14 mouse cellular contexts compared by ENCODE assay signal in the genomic region with DNA sequence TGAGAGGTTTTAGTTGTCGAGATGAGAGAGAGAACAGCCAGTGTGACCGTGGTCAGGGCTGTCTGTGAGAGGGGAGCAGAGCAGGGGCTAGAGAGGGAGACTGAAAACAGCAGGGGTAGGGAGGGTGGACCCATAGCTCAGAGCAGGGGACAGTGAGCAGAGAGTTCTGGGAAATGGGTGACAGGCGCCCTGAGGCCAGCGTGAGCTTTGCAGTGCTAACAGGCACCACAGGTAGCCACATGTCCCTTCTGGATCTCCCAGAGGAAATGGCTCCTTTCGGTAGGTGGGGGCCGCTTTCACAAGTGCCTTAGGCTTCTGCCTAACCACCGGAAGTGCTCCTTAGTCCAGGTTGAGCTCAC. TPM values are rescaled to one million over a fixed set of nuclear protein-coding genes. Genes with fewer than 3 reads are reported as not detected.
A peak's percentile ranks its signal among the peaks of the same experiment; 100 is the strongest.
DNase-seq lines count a peak whose midpoint lies in the region; ATAC-seq lines count a peak whose summit lies in the region.
"Had no signal": no experiment of that assay in that cellular context is flagged by ENCODE, and none has a peak within 500 bp of the region (broad histone marks: within the 10 kb centered on the region; RNA-seq: fewer than 3 reads in every experiment).

No protein-coding gene starts in this region.

- no peaks in the 10 kb centered on the region for H3K27me3 ChIP-seq in forebrain, embryonic 10.5 days (ENCODE audit: poor library complexity, severe bottlenecking)
- H3K27me3 ChIP-seq in forebrain, embryonic 15.5 days: no peaks in the 10 kb centered on the region
- no peaks in the 10 kb centered on the region for H3K27me3 ChIP-seq in midbrain, embryonic 10.5 days (ENCODE audit: low read depth, poor library complexity, severe bottlenecking)
- H3K27me3 ChIP-seq in midbrain, embryonic 11.5 days (ENCODE audit: control insufficient read depth, insufficient read depth, low read length): no peaks in the 10 kb centered on the region
- no peaks in the 10 kb centered on the region for H3K27me3 ChIP-seq in liver, embryonic 13.5 days
- H3K27me3 ChIP-seq: hindbrain, embryonic 12.5 days had no signal

- H3K4me2 ChIP-seq in forebrain, embryonic 15.5 days (replicated peaks): no peak overlapping the region
- H3K4me2 ChIP-seq in midbrain, embryonic 11.5 days: no peak overlapping the region
- peak overlapping the region; percentile 48 for H3K4me2 ChIP-seq in liver, embryonic 13.5 days
- H3K4me2 ChIP-seq: hindbrain, embryonic 12.5 days had no signal

- H3K27ac ChIP-seq in forebrain, embryonic 10.5 days: peak overlapping the region; percentile 58
- H3K27ac ChIP-seq in forebrain, embryonic 15.5 days (replicated peaks): no peak overlapping the region
- H3K27ac ChIP-seq in midbrain, embryonic 10.5 days (replicated peaks): peak overlapping the region; percentile 42; the same call in 1 of the 2 replicates
- H3K27ac ChIP-seq in midbrain, embryonic 11.5 days (ENCODE audit: low read depth, low read length): no peak overlapping the region
- H3K27ac ChIP-seq in liver, embryonic 13.5 days: peak overlapping the region; percentile 95
- H3K27ac ChIP-seq: hindbrain, embryonic 12.5 days had no signal

- H3K9ac ChIP-seq in forebrain, embryonic 15.5 days (replicated peaks): no peak overlapping the region
- H3K9ac ChIP-seq in midbrain, embryonic 11.5 days (ENCODE audit: low read length): no peak overlapping the region
- peak overlapping the region; percentile 70 for H3K9ac ChIP-seq in liver, embryonic 13.5 days
- H3K9ac ChIP-seq: hindbrain, embryonic 12.5 days had no signal

- H3K4me1 ChIP-seq in forebrain, embryonic 10.5 days: no peaks in the 10 kb centered on the region
- H3K4me1 ChIP-seq in forebrain, embryonic 15.5 days: no peaks in the 10 kb centered on the region
- H3K4me1 ChIP-seq in midbrain, embryonic 10.5 days: no peaks in the 10 kb centered on the region
- H3K4me1 ChIP-seq in midbrain, embryonic 11.5 days (ENCODE audit: control insufficient read depth, insufficient read depth, low read length): no peaks in the 10 kb centered on the region
- peaks cover 51% of the 10 kb centered on the region for H3K4me1 ChIP-seq in liver, embryonic 13.5 days (replicated peaks)
- H3K4me1 ChIP-seq: hindbrain, embryonic 12.5 days had no signal

- DNase-seq in forebrain, embryonic 10.5 days (ENCODE audit: extremely low spot score, low spot score): no peak
- no peak for DNase-seq in midbrain, embryonic 10.5 days (ENCODE audit: low spot score)
- DNase-seq in midbrain, embryonic 11.5 days (ENCODE audit: low spot score, missing footprints): no peak
- DNase-seq in liver, embryonic 13.5 days: peak; percentile 44
- no peak for DNase-seq in embryo, embryonic 10 days (ENCODE audit: low spot score)
- no peak for DNase-seq in adrenal gland, postnatal 36 days
- DNase-seq in right cerebral cortex, postnatal 4 days: no peak
- DNase-seq: adrenal gland, adult 8-10 months; cerebellum, adult 9-11 months; heart, adult 18-20 months; kidney, adult 18-20 months; lung, adult 2 months had no signal

- H3K4me3 ChIP-seq in forebrain, embryonic 10.5 days: no peak overlapping the region
- no peak overlapping the region for H3K4me3 ChIP-seq in forebrain, embryonic 15.5 days
- H3K4me3 ChIP-seq in midbrain, embryonic 10.5 days: no peak overlapping the region
- H3K4me3 ChIP-seq in midbrain, embryonic 11.5 days (ENCODE audit: low read depth, low read length): no peak overlapping the region
- H3K4me3 ChIP-seq in liver, embryonic 13.5 days (replicated peaks): no peak overlapping the region
- H3K4me3 ChIP-seq: hindbrain, embryonic 12.5 days had no signal

- H3K36me3 ChIP-seq in forebrain, embryonic 10.5 days (replicated peaks): peaks cover 91% of the 10 kb centered on the region
- H3K36me3 ChIP-seq in forebrain, embryonic 15.5 days: peaks cover 39% of the 10 kb centered on the region
- H3K36me3 ChIP-seq in midbrain, embryonic 10.5 days: peaks cover 87% of the 10 kb centered on the region
- H3K36me3 ChIP-seq in midbrain, embryonic 11.5 days (ENCODE audit: control insufficient read depth, insufficient read depth, low read length): peaks cover 9% of the 10 kb centered on the region; the same call in 1 of the 2 replicates
- peaks cover 76% of the 10 kb centered on the region for H3K36me3 ChIP-seq in liver, embryonic 13.5 days

- 83% methylated on average over 7 of the region's 7 CpGs for WGBS in forebrain, embryonic 10.5 days
- WGBS in forebrain, embryonic 15.5 days: 85% methylated on average over 7 of the region's 7 CpGs
- 82% methylated on average over 7 of the region's 7 CpGs for WGBS in midbrain, embryonic 10.5 days
- 85% methylated on average over 7 of the region's 7 CpGs for WGBS in midbrain, embryonic 11.5 days
- WGBS in liver, embryonic 13.5 days (ENCODE audit: insufficient replicate concordance): 65% methylated on average over 7 of the region's 7 CpGs

- no peaks in the 10 kb centered on the region for H3K9me3 ChIP-seq in forebrain, embryonic 10.5 days
- no peaks in the 10 kb centered on the region for H3K9me3 ChIP-seq in forebrain, embryonic 15.5 days
- no peaks in the 10 kb centered on the region for H3K9me3 ChIP-seq in midbrain, embryonic 10.5 days (replicated peaks)
- no peaks in the 10 kb centered on the region for H3K9me3 ChIP-seq in midbrain, embryonic 11.5 days (ENCODE audit: control insufficient read depth, low read length)
- no peaks in the 10 kb centered on the region for H3K9me3 ChIP-seq in liver, embryonic 13.5 days (replicated peaks)
- H3K9me3 ChIP-seq: hindbrain, embryonic 12.5 days had no signal

- ATAC-seq in forebrain, embryonic 15.5 days (replicated peaks): no peak
- no peak for ATAC-seq in midbrain, embryonic 11.5 days (ENCODE audit: low FRiP score)
- peak; percentile 80 for ATAC-seq in liver, embryonic 13.5 days (ENCODE audit: low read depth)

RNA-seq across cellular contexts. Expression of gene Slc9a8, which starts 9.9 kb away (rescaled TPM):
- polyA plus RNA-seq in forebrain, embryonic 10.5 days (2016; fragmentation: Nextera tagmentation; extraction: Ambion mirVana): 24.0 and 24.4 TPM in 2 replicates
- 20.4 and 23.1 TPM in 2 replicates for polyA plus RNA-seq in forebrain, embryonic 15.5 days (2015; fragmentation: Nextera tagmentation; extraction: Ambion mirVana)
- polyA plus RNA-seq in midbrain, embryonic 10.5 days (2016; fragmentation: Nextera tagmentation; extraction: Ambion mirVana): 21.6 and 25.6 TPM in 2 replicates
- polyA plus RNA-seq in midbrain, embryonic 11.5 days (2014; fragmentation: Nextera tagmentation; extraction: Ambion mirVana): 15.1 and 17.2 TPM in 2 replicates
- polyA plus RNA-seq in liver, embryonic 13.5 days (2015; fragmentation: Nextera tagmentation; extraction: Ambion mirVana): 12.0 and 13.4 TPM in 2 replicates
- total RNA-seq in adrenal gland, postnatal 36 days (2021): 10 to 100 TPM; 37.4 to 38.3 TPM

Comparison
In these comparisons a context has a peak if more than half of its experiments do, and no peak if none do; other contexts are left out.
1. H3K27ac ChIP-seq: peak in forebrain, embryonic 10.5 days (single experiment), midbrain, embryonic 10.5 days (single experiment) and liver, embryonic 13.5 days (single experiment); none in forebrain, embryonic 15.5 days (single experiment) and midbrain, embryonic 11.5 days (single experiment).